Comparison of ENCODE assay signal across 8 mouse cellular contexts in the genomic region with DNA sequence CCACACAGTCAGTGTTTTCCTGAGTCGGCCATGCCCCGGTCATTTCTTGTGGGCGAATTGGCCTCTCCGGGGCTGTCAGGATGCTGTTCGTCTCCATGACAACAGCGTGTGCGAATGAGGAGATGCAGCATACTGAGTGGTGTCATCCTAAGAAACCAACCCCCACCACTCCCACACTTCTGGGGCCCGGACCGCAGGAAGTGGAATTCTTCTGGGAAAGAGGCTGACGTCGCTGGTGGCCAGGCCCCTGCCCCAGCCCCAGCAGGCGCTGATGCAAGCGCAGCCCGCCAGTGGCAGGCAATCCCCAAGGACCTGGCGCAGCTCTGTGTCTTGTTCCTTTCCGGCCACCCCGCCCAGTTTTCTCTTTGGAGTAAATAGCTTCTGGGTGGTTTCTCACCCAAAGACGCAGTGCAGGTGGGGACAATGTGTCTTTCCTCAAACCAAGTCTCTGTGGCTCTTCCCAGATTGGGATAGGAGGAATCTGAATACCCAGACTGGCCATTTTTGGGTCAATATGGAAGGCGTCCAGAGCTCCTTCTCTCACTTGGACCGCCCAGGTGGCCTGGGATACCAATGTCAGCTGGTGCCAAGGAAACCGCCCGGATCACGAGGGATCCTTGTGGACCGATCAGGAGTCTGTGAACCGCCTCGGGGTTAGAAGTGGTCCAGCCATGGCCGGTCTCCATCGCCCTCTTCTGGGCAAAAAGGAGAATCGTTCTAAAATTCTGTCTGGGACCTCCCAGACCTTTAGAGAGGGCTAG. TPM values are rescaled to one million over a fixed set of nuclear protein-coding genes. Genes with fewer than 3 reads are reported as not detected.
A peak's percentile ranks its signal among the peaks of the same experiment; 100 is the strongest.
DNase-seq lines count a peak whose midpoint lies in the region; ATAC-seq and TF ChIP-seq lines count a peak whose summit lies in the region.

No protein-coding gene starts in this region.

- H3K27me3 ChIP-seq in embryonic facial prominence, embryonic 10.5 days (replicated peaks; ENCODE audit: low read depth, poor library complexity, severe bottlenecking), result peaks cover 34% of the 10 kb centered on the region
- H3K27me3 ChIP-seq in intestine, postnatal 0 days (replicated peaks; ENCODE audit: control insufficient read depth, insufficient read depth, low read length), result no peaks in the 10 kb centered on the region

- H3K4me2 ChIP-seq in intestine, postnatal 0 days (replicated peaks; ENCODE audit: low read depth), result peak overlapping the region; percentile 72

- intact Hi-C loops in left cerebral cortex, postnatal 25 days (cut with DNase I), result loop anchor here (1.0 to 5.0 kb wide), 6 partner anchors 41 to 293 kb away; partner anchors contain the start of gene Bhlhe40

- peak overlapping the region; percentile 55 for H3K4me3 ChIP-seq in embryonic facial prominence, embryonic 10.5 days
- H3K4me3 ChIP-seq in intestine, postnatal 0 days (ENCODE audit: low read depth, low read length), result peak overlapping the region; percentile 31

- H3K27ac ChIP-seq in embryonic facial prominence, embryonic 10.5 days (replicated peaks), result no peak overlapping the region; the same call in 1 of the 2 replicates
- H3K27ac ChIP-seq in intestine, postnatal 0 days (ENCODE audit: low read depth, low read length), result peak overlapping the region; percentile 65

- no peaks in the 10 kb centered on the region for H3K9me3 ChIP-seq in embryonic facial prominence, embryonic 10.5 days
- H3K9me3 ChIP-seq in intestine, postnatal 0 days (ENCODE audit: control insufficient read depth), result no peaks in the 10 kb centered on the region

- peaks cover 16% of the 10 kb centered on the region for H3K4me1 ChIP-seq in embryonic facial prominence, embryonic 10.5 days
- H3K4me1 ChIP-seq in intestine, postnatal 0 days (replicated peaks; ENCODE audit: control insufficient read depth, insufficient read depth, low read length), result 0 out of 2 replicates have a peak, but pooled peaks cover 6% of the 10 kb centered on the region

- 0 out of 2 replicates have a peak overlapping the region, but pooled peaks have one; percentile 48 for H3K9ac ChIP-seq in intestine, postnatal 0 days (ENCODE audit: low read depth, low read length)

- peak; percentile 95 for TF ChIP-seq CTCF in intestine, postnatal 0 days (IDR thresholded peaks at IDR 0.05; ENCODE audit: low read depth)

- DNase-seq in adrenal gland, postnatal 10 days, result peak; percentile 85
- DNase-seq in embryonic facial prominence, embryonic 10.5 days (ENCODE audit: low spot score), result peak; percentile 81
- DNase-seq in heart, adult 11 months, result peak; percentile 99
- peak; percentile 79 to 93 for DNase-seq in left cerebral cortex, postnatal 25 days (ENCODE audit: low spot score in 2 of 2)
- DNase-seq in mesoderm, embryonic 11.5 days (ENCODE audit: low read depth, low spot score), result peak; percentile 90
- peak; percentile 79 for DNase-seq in right cerebral cortex, postnatal 25 days

- peak; percentile 95 for ATAC-seq in intestine, postnatal 0 days
- ATAC-seq in erythroid progenitor cell, adult 5-6 weeks (replicated peaks; ENCODE audit: low FRiP score, poor library complexity, severe bottlenecking), result no peak

- H3K36me3 ChIP-seq in embryonic facial prominence, embryonic 10.5 days (replicated peaks), result no peaks in the 10 kb centered on the region
- H3K36me3 ChIP-seq in intestine, postnatal 0 days (ENCODE audit: control insufficient read depth, insufficient read depth), result no peaks in the 10 kb centered on the region

- WGBS in embryonic facial prominence, embryonic 10.5 days, result under 1% methylated on average over 29 of the region's 29 CpGs
- WGBS in intestine, postnatal 0 days, result under 1% methylated on average over 29 of the region's 29 CpGs

RNA-seq across cellular contexts. Expression of gene Bhlhe40, which starts 49.2 kb away (rescaled TPM):
- 10 to 100 TPM; 47.0 to 94.0 TPM for total RNA-seq in adrenal gland, postnatal 10 days (2021)
- polyA plus RNA-seq in embryonic facial prominence, embryonic 10.5 days (2016; fragmentation: Nextera tagmentation; extraction: Ambion mirVana), result 1.3 and 1.4 TPM in 2 replicates
- 78.9 and 90.2 TPM in 2 replicates for polyA plus RNA-seq in intestine, postnatal 0 days (2015; fragmentation: Nextera tagmentation; extraction: Ambion mirVana)
- total RNA-seq in left cerebral cortex, postnatal 25 days (2021), result 100 to 1,000 TPM in 1 of 2 experiments, 10 to 100 TPM in 1; 78.2 to 102 TPM
- 1.3 and 2.5 TPM in 2 replicates for total RNA-seq in erythroid progenitor cell, adult 5-6 weeks (2015; ENCODE audit: low replicate concordance)
- 2.6 and 5.6 TPM in 2 replicates for total RNA-seq in erythroid progenitor cell, adult 5-6 weeks (2017; ENCODE audit: low replicate concordance)

Comparison
In these comparisons a context has a peak if more than half of its experiments do, and no peak if none do; other contexts are left out.
1. RNA of gene Bhlhe40, which starts 49.2 kb away (total RNA-seq): 78.2 to 102 TPM in left cerebral cortex, postnatal 25 days and 47.0 to 94.0 TPM in adrenal gland, postnatal 10 days; 1.3 to 5.6 TPM in erythroid progenitor cell, adult 5-6 weeks; every median in the first group is over 4 times any median in the second.
2. Peak in every context shown above with its lines, with median percentiles within 50 percentile points of each other: DNase-seq.